Mouse (Mus musculus) cerebellum, postnatal 4 days (tissue): Measurements from ENCODE around the gene Neurl4.
A peak's percentile ranks its signal among the peaks of the same experiment; 100 is the strongest.

Experiments
- DNase-seq, 2 experiments: peaks; one replicate each; pipeline ENCODE4 v3.0.0; 2022; ENCODE audit warnings: low spot score in 2 of 2, mixed read lengths in 1 of 2

Neurl4 gene

DNA sequence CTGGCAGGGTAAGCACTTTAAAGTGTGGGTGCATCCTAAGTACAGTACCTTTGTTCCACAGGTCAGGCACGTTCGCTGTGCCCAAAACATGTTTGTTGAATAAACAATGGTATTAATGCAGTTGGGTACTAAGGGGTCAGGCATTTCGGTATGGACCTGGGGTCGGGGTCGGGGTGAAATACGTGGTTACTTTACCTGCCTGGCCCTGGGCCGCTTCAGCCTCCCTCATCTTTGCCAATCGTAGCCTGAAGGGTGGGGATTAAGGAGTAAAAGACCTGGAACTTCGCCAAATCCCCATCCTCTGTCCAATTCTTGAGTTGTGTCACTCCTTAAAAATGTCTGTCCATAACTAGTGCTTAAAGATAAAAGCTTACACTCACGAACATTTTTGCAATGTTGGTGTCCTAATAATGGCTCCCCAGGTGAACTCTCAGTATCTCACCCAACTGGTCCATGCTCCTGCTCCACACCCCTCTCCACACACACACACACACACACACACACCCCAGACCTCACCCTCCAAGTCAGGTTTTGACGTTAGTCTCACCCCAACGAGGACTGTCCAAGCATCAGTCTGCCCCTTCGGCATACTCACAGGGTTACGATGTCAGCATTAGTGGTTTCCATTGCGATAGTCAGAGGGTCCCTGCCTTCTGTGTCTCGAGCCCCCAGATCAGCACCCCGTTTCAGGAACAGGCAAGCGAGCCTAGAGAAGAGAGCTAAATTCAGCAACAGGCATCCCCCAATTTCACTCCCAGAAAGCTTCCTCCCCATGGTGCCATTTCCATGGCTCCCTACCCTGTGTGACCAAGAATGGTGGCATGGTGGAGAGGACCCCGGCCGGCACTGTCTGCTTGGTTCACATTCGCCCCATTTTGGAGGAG, 18.8 kb upstream of the Neurl4 start:
- DNase-seq = no peak

GRCm38 (mm10) chr11:69883066-69883465, 17.8 kb upstream of the Neurl4 start:
- no peak for DNase-seq

GRCm38 (mm10) chr11:69883527-69884151, 17.2 kb upstream of the Neurl4 start:
- DNase-seq = no peak

- DNase-seq = no peak
These were observed 16.6 kb upstream of the Neurl4 start for GRCm38 (mm10) chr11:69884240-69884639.

DNA sequence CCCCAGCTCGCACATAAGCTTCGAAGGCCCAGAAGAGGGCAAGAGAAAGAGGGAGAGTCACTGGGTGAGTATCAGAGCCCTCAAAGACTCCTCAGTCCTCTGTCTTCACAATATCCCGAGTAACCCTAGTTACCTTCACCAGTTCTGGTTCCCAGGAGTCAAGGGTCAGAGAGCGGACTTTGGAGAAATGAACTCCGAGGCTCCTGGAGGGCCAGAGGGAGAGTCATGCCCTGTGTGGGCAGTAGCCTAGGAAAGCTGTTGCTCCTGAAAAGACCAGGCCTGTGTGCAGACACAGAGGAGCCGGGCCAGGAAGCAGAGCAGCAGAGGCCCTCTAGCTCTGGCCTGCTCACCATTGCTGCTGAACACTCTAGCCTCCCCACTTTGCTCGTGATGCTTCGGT, 16.2 kb upstream of the Neurl4 start:
- DNase-seq = no peak

GRCm38 (mm10) chr11:69886907-69887635, 13.8 kb upstream of the Neurl4 start:
- DNase-seq = no peak

DNA sequence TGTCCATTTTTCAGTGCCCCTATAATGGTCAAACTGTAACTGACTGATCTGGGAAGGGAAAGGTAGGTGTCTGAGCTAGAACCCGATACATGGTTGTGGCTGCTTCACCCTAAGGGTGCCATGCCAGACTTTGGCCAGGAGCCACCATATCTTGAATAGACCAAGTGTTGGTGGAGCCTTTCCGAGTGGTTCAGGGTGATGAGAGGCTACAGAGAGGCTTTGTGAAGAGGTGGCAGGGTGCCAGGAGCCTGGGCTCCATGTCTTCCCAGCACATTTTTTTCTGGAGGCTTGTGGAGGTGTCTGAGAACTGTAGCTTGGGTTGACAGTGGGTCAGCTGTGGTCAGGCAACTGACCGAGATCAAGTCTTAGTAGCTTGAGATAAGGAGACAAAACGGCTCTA, 9.4 kb upstream of the Neurl4 start:
- DNase-seq = no peak

- no peak for DNase-seq
These were observed 6.2 kb upstream of the Neurl4 start for GRCm38 (mm10) chr11:69894671-69895070.

DNA sequence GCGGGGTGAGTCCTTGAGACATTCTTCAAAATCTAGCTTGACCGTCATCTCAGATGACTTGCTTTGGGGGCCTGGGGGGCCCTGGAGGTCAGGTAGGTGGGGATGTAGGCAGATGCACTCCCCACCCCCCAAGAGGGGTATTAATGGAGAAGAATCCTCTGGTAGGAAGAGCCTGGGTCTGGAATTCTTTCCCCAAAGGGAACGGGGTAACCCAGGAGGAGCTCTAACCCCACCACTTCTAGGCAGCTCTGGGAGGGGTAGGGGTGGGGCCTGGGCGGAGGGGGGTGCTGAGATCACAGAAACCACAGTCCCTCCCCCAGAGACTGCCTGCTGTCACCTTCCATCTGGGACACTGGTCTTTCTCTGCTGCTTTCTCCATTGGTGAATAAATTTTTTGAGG, 5.6 kb upstream of the Neurl4 start, which contains the start of gene Acap1:
Gene Acap1 (minus strand): TSS at position 249 of the 400 bp plus-strand sequence.
- no peak for DNase-seq

- no peak for DNase-seq
These were observed 1.0 kb upstream of the Neurl4 start for GRCm38 (mm10) chr11:69899870-69900269.

- peak; percentile 81 to 93 for DNase-seq
These were observed 554 bp downstream of the Neurl4 start for GRCm38 (mm10) chr11:69901406-69901846.

DNA sequence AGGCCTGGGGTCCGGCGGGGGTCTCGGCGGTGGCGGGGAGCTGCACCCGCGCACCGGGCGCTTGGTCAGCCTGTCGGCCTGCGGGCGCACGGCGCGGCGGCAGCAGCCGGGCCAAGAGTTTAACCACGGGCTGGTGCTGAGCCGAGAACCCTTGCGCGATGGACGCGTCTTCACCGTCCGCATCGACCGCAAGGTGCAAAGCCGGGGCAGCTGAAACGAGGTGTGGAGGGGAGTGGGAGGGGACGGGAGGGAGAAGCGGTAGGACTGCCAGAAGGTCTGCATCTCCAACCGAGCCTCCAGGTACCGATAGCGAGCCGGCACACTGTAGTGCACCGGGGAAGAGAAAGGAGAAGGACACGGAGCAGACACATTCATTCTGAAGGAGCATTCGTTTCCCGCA, 1.1 kb downstream of the Neurl4 start:
- DNase-seq = no peak

DNA sequence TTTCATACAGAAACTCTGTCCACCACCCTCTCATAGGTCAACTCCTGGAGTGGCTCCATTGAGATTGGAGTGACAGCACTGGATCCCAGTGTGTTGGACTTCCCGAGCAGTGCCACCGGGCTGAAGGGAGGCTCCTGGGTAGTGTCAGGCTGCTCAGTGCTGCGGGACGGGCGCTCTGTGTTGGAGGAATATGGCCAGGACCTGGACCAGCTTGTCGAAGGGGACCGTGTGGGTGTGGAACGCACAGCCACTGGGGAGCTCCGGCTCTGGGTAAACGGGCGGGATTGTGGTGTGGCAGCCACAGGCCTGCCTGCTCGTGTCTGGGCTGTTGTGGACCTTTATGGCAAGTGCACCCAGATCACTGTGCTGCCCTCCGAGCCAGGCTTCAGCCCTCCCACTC, 2.1 kb downstream of the Neurl4 start:
- DNase-seq = no peak

- DNase-seq = no peak
These were observed 3.4 kb downstream of the Neurl4 start for GRCm38 (mm10) chr11:69904311-69904710.

DNA sequence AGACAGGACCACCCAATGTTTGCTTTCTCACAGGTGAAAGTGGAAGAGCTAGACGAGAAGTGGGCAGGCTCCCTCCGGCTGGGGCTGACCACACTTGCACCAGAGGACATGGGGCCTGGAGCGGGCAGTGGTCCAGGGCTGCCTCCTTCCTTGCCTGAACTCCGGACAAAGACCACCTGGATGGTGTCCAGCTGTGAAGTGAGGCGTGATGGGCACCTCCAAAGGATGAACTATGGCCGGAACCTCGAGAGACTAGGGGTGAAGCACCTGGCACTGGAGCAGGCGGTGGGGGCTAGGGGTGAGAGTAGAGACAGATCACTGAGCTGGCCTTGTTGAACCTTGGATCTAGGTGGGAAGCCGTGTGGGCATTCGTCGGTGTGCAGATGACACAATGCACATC, 7.8 kb downstream of the Neurl4 start:
- DNase-seq = no peak

GRCm38 (mm10) chr11:69909174-69909573, 8.3 kb downstream of the Neurl4 start:
- no peak for DNase-seq

- no peak for DNase-seq
These were observed 9.3 kb downstream of the Neurl4 start for GRCm38 (mm10) chr11:69910177-69910576.

GRCm38 (mm10) chr11:69910781-69911560, 10.1 kb downstream of the Neurl4 start:
- no peak for DNase-seq

GRCm38 (mm10) chr11:69911701-69912100, 10.8 kb downstream of the Neurl4 start:
- DNase-seq = no peak

DNA sequence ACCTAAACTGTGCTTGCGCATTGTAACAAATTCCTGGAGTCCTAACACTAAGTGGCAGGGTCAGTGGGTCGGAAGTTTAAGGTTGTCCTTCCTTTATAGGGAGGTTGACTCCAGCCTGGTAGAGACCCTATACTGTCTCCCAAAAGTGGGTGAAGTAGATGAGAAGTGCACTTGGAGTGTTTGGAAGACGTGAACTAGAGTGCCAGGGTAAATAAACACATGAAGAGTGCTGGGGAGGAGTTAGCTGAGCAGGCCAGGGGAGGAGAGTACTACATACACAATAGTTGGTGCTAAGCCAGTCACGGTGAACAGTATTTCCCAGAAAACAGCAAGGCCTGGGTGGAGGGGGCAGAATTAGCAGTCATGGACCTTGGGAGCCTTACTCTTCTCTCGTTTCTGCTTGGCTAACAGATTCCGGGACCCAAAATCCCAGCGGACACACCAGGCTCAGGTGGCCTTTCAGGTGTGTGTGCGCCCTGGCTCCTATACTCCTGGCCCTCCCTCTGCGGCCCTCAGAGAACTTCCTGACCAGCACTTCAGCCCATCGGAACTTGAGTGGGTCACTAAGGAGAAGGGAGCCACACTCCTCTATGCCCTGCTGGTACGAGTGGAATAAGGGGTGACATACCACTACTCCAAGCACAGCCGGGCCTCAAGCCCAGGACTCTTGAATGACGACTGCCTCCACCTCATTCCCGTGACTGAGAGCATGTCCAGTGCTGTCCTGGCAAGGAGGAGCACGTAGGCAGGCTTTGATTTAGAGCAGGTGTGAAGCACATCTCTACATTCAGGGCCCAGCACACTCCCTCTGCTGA, 12.1 kb downstream of the Neurl4 start:
- DNase-seq = no peak
